Mouse (Mus musculus) CH12.LX (cell line): Measurements from ENCODE around the gene Arid5a. TPM values are rescaled to one million over a fixed set of nuclear protein-coding genes. Genes with fewer than 3 reads are reported as not detected.

ENCODE experiments used
- DNase-seq: peaks from one replicate; pipeline ENCODE4 v3.0.0-alpha.2; 2013; ENCODE audit errors: extremely low read depth
- H3K27ac ChIP-seq: 2 replicates; pipeline ENCODE4 v1.5.1; 2012; ENCODE audit warnings: low read depth, mild to moderate bottlenecking, control low read depth, moderate library complexity; ENCODE audit not compliant: insufficient read depth
- H3K27me3 ChIP-seq: replicated peaks from 2 replicates; pipeline ENCODE3; 2012; ENCODE audit warnings: inconsistent platforms
- H3K36me3 ChIP-seq, 2 experiments: replicated peaks in 1 of 2; 2 replicates each; pipeline versions ENCODE3 to v1.6.1; 2012; ENCODE audit warnings: inconsistent platforms in 1 of 2, low read length in 1 of 2, mild to moderate bottlenecking in 1 of 2, mixed read lengths in 1 of 2, moderate library complexity in 1 of 2; ENCODE audit not compliant: control insufficient read depth in 1 of 2, insufficient read depth in 1 of 2
- H3K4me1 ChIP-seq, 2 experiments: 2 replicates each; pipeline ENCODE4 v1.6.1; 2012; ENCODE audit warnings: inconsistent platforms in 1 of 2, moderate library complexity in 1 of 2; ENCODE audit not compliant: insufficient read depth in 2 of 2, control insufficient read depth in 1 of 2
- H3K4me2 ChIP-seq: 2 replicates; pipeline ENCODE4 v1.6.1; 2012; ENCODE audit warnings: low read depth, mild to moderate bottlenecking, control low read depth; ENCODE audit not compliant: poor library complexity, insufficient read depth, severe bottlenecking
- H3K4me3 ChIP-seq, 3 experiments: fragments of 150-350 bp in 1 of 3; sonication (generic) in 1 of 3; replicated peaks in 1 of 3; 2 replicates each; pipeline versions ENCODE3 to v1.5.1; 2011 to 2012; ENCODE audit warnings: low read depth in 2 of 3, low read length in 2 of 3, mild to moderate bottlenecking in 2 of 3, moderate library complexity in 2 of 3, control low read depth in 1 of 3, improper control_type of control experiment in 1 of 3, inconsistent platforms in 1 of 3, mixed read lengths in 1 of 3; ENCODE audit not compliant: poor library complexity in 1 of 3
- H3K79me2 ChIP-seq: replicated peaks from 2 replicates; pipeline ENCODE4 v1.6.1; 2012; ENCODE audit warnings: mild to moderate bottlenecking, moderate library complexity; ENCODE audit not compliant: control insufficient read depth, poor library complexity, insufficient read depth, severe bottlenecking; ENCODE audit errors: extremely low read depth
- H3K9ac ChIP-seq: 2 replicates; pipeline ENCODE4 v1.6.1; 2012; ENCODE audit warnings: low read depth, mild to moderate bottlenecking, control low read depth, moderate library complexity; ENCODE audit not compliant: insufficient read depth
- H3K9me3 ChIP-seq: replicated peaks from 2 replicates; pipeline ENCODE3; 2012; ENCODE audit warnings: low read length, inconsistent platforms, mixed read lengths
- BHLHE40 ChIP-seq: IDR thresholded peaks from 2 replicates; pipeline ENCODE4 v1.6.1; 2011; ENCODE audit warnings: mild to moderate bottlenecking, low read depth, low read length, improper control_type of control experiment
- CHD1 ChIP-seq: IDR thresholded peaks from 2 replicates; pipeline ENCODE4 v1.6.1; 2012; ENCODE audit warnings: low read depth, low read length, improper control_type of control experiment, inconsistent platforms
- CHD2 ChIP-seq: IDR thresholded peaks from 2 replicates; pipeline ENCODE4 v1.6.1; 2011; ENCODE audit warnings: low read length, improper control_type of control experiment
- CTCF ChIP-seq, 2 experiments: IDR thresholded peaks in 1 of 2; conservative IDR thresholded peaks in 1 of 2; 2 replicates each; pipeline ENCODE4 v1.5.1; 2011 to 2012; ENCODE audit warnings: low read depth in 2 of 2, low read length in 2 of 2, improper control_type of control experiment in 1 of 2, inconsistent platforms in 1 of 2, mild to moderate bottlenecking in 1 of 2, moderate library complexity in 1 of 2
- E2F4 ChIP-seq: IDR thresholded peaks from 2 replicates; pipeline ENCODE4 v1.6.1; 2011; ENCODE audit warnings: low read depth, low read length, improper control_type of control experiment; ENCODE audit not compliant: insufficient replicate concordance
- IRF4 ChIP-seq: IDR thresholded peaks from 2 replicates; pipeline ENCODE4 v1.6.1; 2014; ENCODE audit warnings: low read depth, mild to moderate bottlenecking, inconsistent platforms, low read length, improper control_type of control experiment
- JUN ChIP-seq: IDR thresholded peaks from 2 replicates; pipeline ENCODE4 v1.6.1; 2011; ENCODE audit warnings: low read depth, mild to moderate bottlenecking, low read length, improper control_type of control experiment, moderate library complexity; ENCODE audit not compliant: insufficient read depth
- KAT2A ChIP-seq: IDR thresholded peaks from 2 replicates; pipeline ENCODE4 v1.6.1; 2012; ENCODE audit warnings: low read length, improper control_type of control experiment, inconsistent platforms; ENCODE audit not compliant: insufficient replicate concordance
- MAX ChIP-seq: IDR thresholded peaks from 2 replicates; pipeline ENCODE4 v1.6.1; 2011; ENCODE audit warnings: low read length, improper control_type of control experiment
- MAZ ChIP-seq: IDR thresholded peaks from 2 replicates; pipeline ENCODE4 v1.6.1; 2012; ENCODE audit warnings: low read depth, mild to moderate bottlenecking, inconsistent platforms, low read length, improper control_type of control experiment, moderate library complexity
- MEF2A ChIP-seq: IDR thresholded peaks from 2 replicates; pipeline ENCODE4 v1.6.1; 2014; ENCODE audit warnings: low read depth, mild to moderate bottlenecking, inconsistent platforms, low read length, improper control_type of control experiment, borderline replicate concordance
- MXI1 ChIP-seq: IDR thresholded peaks from 2 replicates; pipeline ENCODE4 v1.6.1; 2011; ENCODE audit warnings: mild to moderate bottlenecking, low read depth, low read length, improper control_type of control experiment
- MYC ChIP-seq: IDR thresholded peaks from 2 replicates; pipeline ENCODE4 v1.6.1; 2011; ENCODE audit warnings: low read depth, mild to moderate bottlenecking, improper control_type of control experiment, low read length
- NELFE ChIP-seq: IDR thresholded peaks from 2 replicates; pipeline ENCODE4 v1.6.1; 2011; ENCODE audit warnings: low read depth, low read length, improper control_type of control experiment
- PAX5 ChIP-seq: IDR thresholded peaks from 2 replicates; pipeline ENCODE4 v1.6.1; 2012; ENCODE audit warnings: low read length, inconsistent platforms, mixed read lengths
- POLR2A ChIP-seq: IDR thresholded peaks from 2 replicates; pipeline ENCODE4 v1.6.1; 2011; ENCODE audit warnings: low read depth, mild to moderate bottlenecking, improper control_type of control experiment, low read length
- POLR2AphosphoS2 ChIP-seq: IDR thresholded peaks from 2 replicates; pipeline ENCODE4 v1.6.1; 2011; ENCODE audit warnings: low read depth, low read length, improper control_type of control experiment
- RAD21 ChIP-seq: IDR thresholded peaks from 2 replicates; pipeline ENCODE4 v1.6.1; 2011; ENCODE audit warnings: low read depth, mild to moderate bottlenecking, low read length, improper control_type of control experiment, moderate library complexity
- RCOR1 ChIP-seq: conservative IDR thresholded peaks from 2 replicates; pipeline ENCODE4 v1.6.1; 2012; ENCODE audit warnings: low read depth, mild to moderate bottlenecking, inconsistent platforms, low read length, improper control_type of control experiment
- SIN3A ChIP-seq: IDR thresholded peaks from 2 replicates; pipeline ENCODE4 v1.6.1; 2012; ENCODE audit warnings: low read length, improper control_type of control experiment, inconsistent platforms
- SMC3 ChIP-seq: IDR thresholded peaks from 2 replicates; pipeline ENCODE4 v1.6.1; 2011; ENCODE audit warnings: low read depth, low read length, improper control_type of control experiment
- TBP ChIP-seq: conservative IDR thresholded peaks from 2 replicates; pipeline ENCODE4 v1.6.1; 2011; ENCODE audit warnings: low read depth, low read length, improper control_type of control experiment
- USF1 ChIP-seq: IDR thresholded peaks from 2 replicates; pipeline ENCODE4 v1.6.1; 2014; ENCODE audit warnings: low read depth, mild to moderate bottlenecking, inconsistent platforms, low read length, improper control_type of control experiment
- USF2 ChIP-seq: conservative IDR thresholded peaks from 2 replicates; pipeline ENCODE4 v1.6.1; 2011; ENCODE audit warnings: low read depth, low read length, improper control_type of control experiment
- ZKSCAN1 ChIP-seq: IDR thresholded peaks from 2 replicates; pipeline ENCODE4 v1.6.1; 2012; ENCODE audit warnings: low read depth, inconsistent platforms, low read length, improper control_type of control experiment, borderline replicate concordance
- ZNF384 ChIP-seq: IDR thresholded peaks from 2 replicates; pipeline ENCODE4 v1.6.1; 2012; ENCODE audit warnings: low read depth, low read length, improper control_type of control experiment, inconsistent platforms
- dilution Hi-C: fragments of 300-500 bp; cut with MboI; formaldehyde crosslinking; loops from 2 replicates; pipeline ENCODE4 v1.14.3; 2020; ENCODE audit warnings: low sequenced_read_pairs; ENCODE audit not compliant: extremely low pct_unique_long_range_greater_than_20kb, extremely low pct_ligation_motif_present
- in situ Hi-C: fragments of 300-500 bp; cut with MboI; formaldehyde crosslinking; loops from 3 replicates; pipeline ENCODE4 v1.14.3; 2019; ENCODE audit warnings: low sequenced_read_pairs, low pct_ligation_motif_present, low pct_unique_long_range_greater_than_20kb, mixed read lengths
- polyA plus RNA-seq: library from polyadenylated mRNA; unstranded; fragments of >175 nt; gene quantifications from 2 replicates; pipeline ENCODE4 v1.2.1, GENCODE M21; 2012; ENCODE audit warnings: low read depth; ENCODE audit not compliant: insufficient read length
- total RNA-seq, 2 experiments: library from RNA; depleted of rRNA; stranded (reverse); fragments of 300-350 nt in 1 of 2; fragments of >200 nt in 1 of 2; gene quantifications; 2 replicates each; pipeline ENCODE4 v1.2.3; 2012 to 2014

Gene Arid5a
- total and polyA plus RNA-seq, 3 experiments = 13.2 to 19.6 (median 17.0) TPM

DNA sequence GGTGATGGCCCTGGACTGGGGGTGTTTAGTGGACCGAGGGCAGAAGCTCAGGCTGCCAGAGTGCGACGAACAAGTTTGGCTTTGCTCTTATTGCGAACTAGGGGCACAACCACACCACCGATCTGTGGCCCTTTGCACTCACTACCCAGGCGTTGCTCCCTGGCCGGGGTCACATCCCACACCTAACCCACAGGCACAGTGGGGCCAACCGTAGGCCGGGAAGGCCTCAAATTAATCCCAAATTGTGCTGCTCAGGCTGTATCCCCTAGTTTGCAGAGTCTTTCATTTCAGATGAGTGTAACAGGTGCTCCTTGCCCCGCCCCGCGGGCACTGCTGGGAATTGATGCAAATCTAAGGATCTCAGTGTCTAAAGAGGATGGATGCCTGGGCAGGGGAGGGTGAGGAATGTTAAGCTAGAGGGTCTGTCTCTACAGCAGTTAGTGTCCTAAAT lies 943 bp downstream of the Arid5a start:
- Histone ChIP-seq H3K4me3 (peak overlapping the region; percentile 64 to 73 (median 70)), H3K27ac (peak overlapping the region; percentile 80), H3K9ac (peak overlapping the region; percentile 82), H3K9me3 (no peaks in the 10 kb centered on the region), H3K4me2 (peak overlapping the region; percentile 83), H3K36me3 (peaks cover 11 to 33% of the 10 kb centered on the region in 2 experiments), H3K79me2 (peaks cover 13% of the 10 kb centered on the region), H3K4me1 (peaks cover 19 to 60% of the 10 kb centered on the region in 2 experiments), H3K27me3 (peaks cover 5% of the 10 kb centered on the region)
- in situ Hi-C loops = no loop called here
- dilution Hi-C loops = no loop called here
- TF ChIP-seq CHD1 (no peak), CHD2 (no peak), BHLHE40 (no peak), TBP (no peak), RCOR1 (no peak), POLR2AphosphoS2 (no peak), JUN (no peak), SIN3A (no peak), POLR2A (no peak), PAX5 (no peak), MXI1 (no peak), MYC (no peak), MEF2A (no peak), KAT2A (no peak), ZNF384 (no peak), IRF4 (no peak), NELFE (no peak), ZKSCAN1 (no peak)
- DNase-seq = peak; percentile 48

DNA sequence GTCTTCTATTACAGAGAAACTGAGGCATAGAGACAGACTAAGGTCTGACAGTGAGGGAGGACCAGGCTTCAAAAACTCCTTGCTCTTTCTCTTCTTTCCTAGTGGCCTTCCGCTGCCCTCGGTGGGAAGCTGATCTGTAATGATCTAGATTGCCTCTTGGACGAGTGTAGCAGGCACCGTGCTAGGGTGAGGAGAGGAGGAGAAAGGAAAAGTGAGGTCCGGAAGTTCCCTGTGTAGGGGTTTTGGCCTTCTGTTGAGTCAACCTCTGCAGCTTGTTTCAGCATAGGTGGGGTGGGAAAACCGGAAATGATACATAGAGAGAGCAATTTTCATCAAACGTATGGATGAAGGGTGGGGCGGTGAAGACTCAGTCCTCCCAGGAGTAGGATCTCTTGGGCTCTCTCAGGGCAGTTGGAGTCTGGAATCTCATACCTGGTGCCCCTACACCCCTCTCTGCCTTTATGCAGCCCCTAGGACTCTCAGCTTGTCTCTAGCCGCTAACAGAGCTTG lies 1.5 kb downstream of the Arid5a start:
- in situ Hi-C loops (no loop called here), dilution Hi-C loops (no loop called here)
- Histone ChIP-seq H3K9me3 (no peaks in the 10 kb centered on the region), H3K36me3 (peaks cover 11 to 35% of the 10 kb centered on the region in 2 experiments), H3K79me2 (peaks cover 13% of the 10 kb centered on the region), H3K4me2 (peak overlapping the region; percentile 83), H3K9ac (peak overlapping the region; percentile 82; the same call in 1 of the 2 replicates), H3K4me1 (peaks cover 18 to 61% of the 10 kb centered on the region in 2 experiments), H3K4me3 (peak overlapping the region; percentile 64 to 73 (median 70)), H3K27ac (no peak overlapping the region), H3K27me3 (peaks cover 4% of the 10 kb centered on the region)
- DNase-seq = no peak
- TF ChIP-seq CTCF (conservative IDR thresholded peaks at IDR 0.05 in 1 of 2, IDR thresholded peaks at IDR 0.05 in 1 of 2; ENCODE audit: low read depth in 2 of 2, low read length in 2 of 2) (no peak), RAD21 (no peak), SIN3A (no peak), MAZ (no peak), SMC3 (no peak), MAX (no peak), IRF4 (no peak), RCOR1 (no peak), USF1 (no peak), NELFE (no peak), E2F4 (no peak), MXI1 (no peak), USF2 (no peak)
